Mouse (Mus musculus) ovary, postnatal 14 days (tissue): ENCODE results near the gene Neb.
"Not testable (repeated sequence)": the region's sequence is repeated elsewhere in the genome, so short reads cannot be mapped to it uniquely, and the experiment has no call there.

Source experiments
- DNase-seq: peaks from one replicate; pipeline ENCODE4 v3.0.0; 2022; ENCODE audit warnings: low spot score

The Neb gene

GRCm38 (mm10) chr2:52177184-52177583, 201.1 kb downstream of the Neb start:
- no peak for DNase-seq

GRCm38 (mm10) chr2:52176537-52176936, 201.7 kb downstream of the Neb start:
- DNase-seq = no peak

GRCm38 (mm10) chr2:52174951-52175350, 203.3 kb downstream of the Neb start:
- DNase-seq = no peak

- DNase-seq = no peak
Measured at GRCm38 (mm10) chr2:52169243-52170005, 208.8 kb downstream of the Neb start.

- DNase-seq = no peak
Measured at GRCm38 (mm10) chr2:52153064-52153463, 225.2 kb downstream of the Neb start.

GRCm38 (mm10) chr2:52133351-52133750, 244.9 kb downstream of the Neb start:
- no peak for DNase-seq

GRCm38 (mm10) chr2:52131370-52131769, 246.9 kb downstream of the Neb start:
- DNase-seq = not testable (repeated sequence)

GRCm38 (mm10) chr2:52114086-52114485, 264.2 kb downstream of the Neb start:
- no peak for DNase-seq
